In the genomic region with DNA sequence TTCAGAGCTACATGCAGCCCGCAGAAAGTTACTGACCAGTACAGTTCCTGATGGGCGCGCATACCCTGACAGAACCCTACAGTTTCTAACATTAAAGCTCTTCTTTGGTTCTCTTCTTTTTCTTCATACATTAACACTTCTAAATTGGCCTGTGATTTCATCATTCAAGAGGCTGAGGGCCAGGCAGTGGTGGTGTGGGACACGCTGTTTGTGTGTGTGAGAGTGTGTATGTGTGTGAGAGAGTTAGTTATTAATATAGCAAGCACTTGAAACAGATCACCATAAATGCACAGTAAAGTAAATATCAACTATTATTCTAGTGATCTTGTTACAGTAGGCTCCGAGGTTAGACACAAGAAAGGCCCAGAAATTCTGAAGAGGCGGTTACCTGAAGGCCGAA, we compare ENCODE assay signal across 1 mouse cellular context.
TF ChIP-seq lines count a peak whose summit lies in the region.

No protein-coding gene starts in this region.

TF ChIP-seq in MEL, 35 proteins besides CTCF, POLR2A, EP300 and RAD21 (continued from another document):
- TF ChIP-seq CHD2 (IDR thresholded peaks at IDR 0.05; ENCODE audit: low read length) (no peak), GATA1 (IDR thresholded peaks at IDR 0.05; ENCODE audit: low read depth, low read length) (no peak), SIN3A (IDR thresholded peaks at IDR 0.05; ENCODE audit: low read length) (no peak), JUND (IDR thresholded peaks at IDR 0.05; ENCODE audit: low read depth, low read length) (no peak), MEF2A (IDR thresholded peaks at IDR 0.05; ENCODE audit: extremely low read depth, insufficient replicate concordance, low read depth, low read length, poor library complexity, severe bottlenecking) (no peak), ELF1 (IDR thresholded peaks at IDR 0.05; ENCODE audit: low read depth, low read length) (no peak), ZKSCAN1 (IDR thresholded peaks at IDR 0.05; ENCODE audit: low read depth, low read length) (no peak), MYB (IDR thresholded peaks at IDR 0.05; ENCODE audit: low read depth, low read length) (no peak), UBTF (IDR thresholded peaks at IDR 0.05; ENCODE audit: borderline replicate concordance, insufficient read depth, low read depth, low read length) (0 out of 2 replicates have a peak, but pooled peaks have one; percentile 33), KAT2A (conservative IDR thresholded peaks at IDR 0.05; ENCODE audit: low read depth, low read length) (peak; percentile 48; the same call in 1 of the 2 replicates), ETS1 (IDR thresholded peaks at IDR 0.05; ENCODE audit: low read depth, low read length) (no peak), ZC3H11A (IDR thresholded peaks at IDR 0.05; ENCODE audit: low read depth, low read length) (no peak), HCFC1 (IDR thresholded peaks at IDR 0.05; ENCODE audit: low read depth, low read length) (no peak), USF1 (IDR thresholded peaks at IDR 0.05; ENCODE audit: low read depth, low read length) (no peak), TAL1 (IDR thresholded peaks at IDR 0.05; ENCODE audit: low read length) (no peak), MXI1 (IDR thresholded peaks at IDR 0.05; ENCODE audit: low read depth, low read length) (peak; percentile 78; the same call in 1 of the 2 replicates), MYC (IDR thresholded peaks at IDR 0.05; ENCODE audit: low read depth, low read length) (peak; percentile 26; the same call in 1 of the 2 replicates)
TF ChIP-seq in MEL: peak in this region for 6.
